Mouse (Mus musculus) kidney, postnatal 14 days (tissue): ENCODE data around the gene Rsph1.

Experiments
- DNase-seq: peaks from one replicate; pipeline ENCODE4 v3.0.0; 2022; ENCODE audit warnings: mixed read lengths

Gene Rsph1

DNA sequence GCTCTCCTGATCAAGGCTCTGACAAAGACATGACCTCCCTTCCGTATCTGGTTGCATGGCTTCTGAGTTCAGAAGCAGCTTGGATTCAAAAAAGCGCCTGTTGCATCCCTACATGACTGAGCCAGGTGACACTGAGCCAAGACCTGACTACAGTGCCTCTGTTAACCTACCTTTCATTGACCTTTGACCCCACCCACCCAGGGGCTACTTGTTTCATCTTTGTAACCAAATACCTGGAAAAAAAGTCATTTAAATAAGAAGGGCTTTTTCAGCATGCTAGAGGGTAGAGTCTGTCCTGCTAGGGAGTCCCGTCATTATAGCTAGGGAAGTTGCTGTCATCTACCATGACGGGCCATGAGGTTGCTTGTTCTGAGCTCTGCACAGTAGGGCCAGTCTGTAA lies 26.2 kb upstream of the Rsph1 start:
- DNase-seq = no peak

DNA sequence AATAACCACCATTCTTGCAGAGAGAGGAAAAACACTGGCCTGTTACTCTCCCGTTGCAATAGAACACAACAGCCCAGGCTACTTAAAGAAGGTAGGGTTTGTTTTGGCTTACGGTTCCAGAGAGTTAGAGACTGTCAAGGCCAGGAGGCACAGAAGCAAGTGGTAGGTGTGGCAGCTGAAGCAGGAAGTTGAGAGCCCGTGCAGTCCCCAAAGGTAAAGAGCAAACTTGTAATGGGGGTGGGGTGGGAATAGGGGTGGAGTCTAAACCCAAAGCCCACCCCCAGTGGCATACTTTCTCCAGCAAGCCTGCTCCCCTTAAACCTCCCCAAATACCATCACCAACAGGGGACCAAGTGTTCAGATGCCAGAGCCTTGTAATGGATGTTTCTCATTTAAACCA lies 23.6 kb upstream of the Rsph1 start:
- DNase-seq = no peak

DNA sequence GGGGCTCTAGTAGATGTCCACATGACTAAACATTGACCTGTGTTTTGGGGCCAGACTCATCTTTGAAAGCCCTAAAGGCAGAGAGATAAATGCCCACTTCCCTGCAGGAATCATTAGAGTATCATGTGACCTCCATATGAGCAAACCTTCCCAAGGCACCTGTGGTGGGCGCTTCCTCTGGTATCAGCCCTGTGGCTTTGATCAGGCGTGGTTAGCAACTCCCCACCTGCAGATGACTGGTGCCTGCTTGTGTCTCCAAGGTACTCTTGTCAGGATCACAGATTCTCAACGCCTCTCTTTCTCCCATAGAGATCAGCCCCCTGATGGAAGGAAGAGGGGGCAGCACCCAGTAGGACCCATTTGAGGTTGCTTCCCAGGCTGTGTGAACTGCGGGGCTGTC lies 22.8 kb upstream of the Rsph1 start:
- DNase-seq = no peak

DNA sequence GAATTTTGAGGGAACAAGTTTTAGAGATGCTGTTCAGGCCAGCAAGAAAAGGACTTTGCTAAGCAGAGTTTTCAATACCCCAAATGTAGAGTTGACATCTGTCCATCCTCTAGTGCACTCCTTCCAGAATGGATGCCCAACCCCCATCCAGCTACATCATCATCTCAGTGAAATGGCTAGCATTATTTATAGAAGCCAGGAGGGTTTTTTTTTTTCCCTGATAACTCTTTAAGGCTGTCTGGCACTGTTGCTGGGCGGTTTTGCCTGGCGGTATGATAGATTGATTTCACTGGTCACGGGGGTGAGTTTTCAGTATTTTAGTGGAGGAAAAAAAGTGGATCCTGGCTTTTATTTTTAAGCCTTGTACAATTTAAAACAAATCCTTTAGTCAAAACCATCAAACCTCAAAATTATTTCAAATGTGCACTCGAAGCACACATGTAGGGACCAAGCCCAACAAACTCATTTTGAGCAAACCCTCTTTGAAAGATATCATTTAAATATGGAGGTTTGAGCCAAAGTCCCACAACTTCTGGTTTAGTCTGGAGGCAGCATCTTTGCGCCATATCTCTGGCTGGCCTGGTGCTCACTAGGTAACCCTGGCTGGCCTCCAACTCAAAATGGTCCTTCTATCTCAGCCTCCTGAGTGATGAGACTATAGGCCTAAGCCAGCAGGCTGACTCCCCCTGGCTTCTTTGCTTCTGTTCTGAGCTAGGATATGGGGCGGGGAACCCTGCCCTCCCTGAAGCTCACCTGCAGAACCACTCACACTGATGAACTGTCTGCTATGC lies 21.4 kb upstream of the Rsph1 start:
- no peak for DNase-seq

DNA sequence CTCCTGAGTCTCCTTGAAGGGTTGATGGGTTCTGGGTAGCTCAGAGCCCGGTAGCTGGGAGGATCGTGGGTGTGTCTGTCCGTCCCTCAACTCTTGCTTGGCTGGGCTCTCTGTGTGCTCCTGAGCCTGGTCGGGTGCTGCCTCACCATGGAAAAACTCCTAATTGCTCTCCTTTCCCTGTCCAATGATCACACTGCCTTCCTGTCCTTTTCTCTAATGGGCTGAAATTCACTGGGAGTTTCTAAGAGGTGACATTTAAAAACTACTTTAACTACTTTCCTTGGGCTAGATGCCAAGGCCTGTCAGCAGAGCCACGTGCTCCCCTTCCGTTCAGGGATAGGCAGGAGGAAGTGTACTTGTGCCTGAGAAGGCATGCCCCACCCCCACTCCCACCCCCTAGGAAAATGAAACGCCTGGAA lies 20.3 kb upstream of the Rsph1 start:
- DNase-seq = peak; percentile 84

DNA sequence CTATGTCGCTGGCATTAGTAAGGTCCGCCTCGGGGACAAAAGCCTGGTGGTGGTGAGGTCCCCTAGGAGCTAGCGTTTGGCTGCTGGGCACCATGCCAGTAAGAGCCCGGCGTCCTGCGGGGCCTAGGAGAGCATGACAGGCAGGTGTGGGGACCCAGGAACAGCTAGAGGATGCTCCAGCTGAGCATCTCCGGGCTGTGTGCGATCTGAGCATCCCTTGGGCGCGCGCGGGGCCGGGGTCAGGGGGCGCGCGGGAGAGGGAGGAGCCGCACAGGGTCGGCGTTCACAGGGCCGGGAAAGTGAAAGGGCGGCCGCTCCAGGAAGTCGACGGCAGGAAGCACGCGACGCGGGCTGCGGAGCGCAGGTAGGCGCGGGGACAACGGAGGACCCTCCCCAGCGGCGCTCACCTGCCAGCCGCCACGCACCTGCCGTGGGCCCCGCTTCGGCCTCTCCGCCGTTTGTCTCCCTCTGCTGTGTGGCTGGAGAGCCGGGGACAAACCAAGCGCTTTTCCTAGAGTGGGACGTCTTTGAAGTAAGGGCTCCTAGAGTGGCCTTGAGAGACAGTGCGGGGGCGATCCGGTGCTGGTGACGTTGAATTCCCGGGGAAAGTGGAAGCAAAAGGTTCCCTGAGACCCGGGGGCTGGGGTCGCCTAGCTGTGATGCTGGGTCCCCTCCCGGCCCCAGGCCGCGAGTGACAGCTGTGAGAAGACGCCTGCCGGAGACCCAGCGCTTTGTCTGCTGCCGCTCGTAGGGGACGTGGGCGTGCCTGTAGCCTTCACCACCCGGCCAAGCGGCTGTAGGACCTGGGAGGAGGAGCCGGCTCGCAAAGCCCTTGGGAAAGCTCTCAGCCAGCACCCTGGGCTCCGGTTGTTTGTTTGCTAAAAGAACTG lies 19.0 kb upstream of the Rsph1 start:
- peak; percentile 89 for DNase-seq

DNA sequence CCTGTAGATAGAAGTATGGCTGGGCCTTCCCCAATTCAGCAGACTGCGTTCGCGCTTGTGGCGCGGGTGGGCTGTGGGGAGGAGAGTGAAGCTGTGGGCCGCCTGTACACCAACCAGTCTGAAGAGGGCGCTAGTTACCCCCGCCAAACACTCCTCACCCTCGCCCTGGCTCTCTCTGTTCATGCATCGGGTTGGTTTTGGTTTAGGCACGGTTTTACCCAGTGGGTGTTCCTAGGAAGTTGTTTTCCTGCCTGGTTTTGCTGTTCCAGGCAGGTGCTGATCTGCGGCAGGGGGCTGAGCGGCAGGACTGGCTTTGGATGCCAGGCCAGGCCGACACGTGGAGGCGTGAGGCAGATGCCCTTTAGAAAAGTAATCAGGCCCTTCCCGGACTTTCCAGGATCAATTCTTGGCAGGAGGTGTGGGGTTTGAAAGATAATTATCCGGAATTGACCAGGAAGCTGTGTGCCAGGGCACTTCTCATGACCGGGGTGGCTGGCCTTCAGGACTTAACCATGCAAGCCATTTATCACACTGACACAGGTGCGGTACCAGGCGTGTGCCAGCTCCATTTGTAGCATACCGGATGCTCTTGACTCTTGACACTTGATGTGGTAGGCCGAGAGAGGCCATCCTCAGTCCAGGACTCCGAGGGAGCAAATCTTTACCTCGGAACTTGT lies 18.2 kb upstream of the Rsph1 start:
- DNase-seq = no peak

DNA sequence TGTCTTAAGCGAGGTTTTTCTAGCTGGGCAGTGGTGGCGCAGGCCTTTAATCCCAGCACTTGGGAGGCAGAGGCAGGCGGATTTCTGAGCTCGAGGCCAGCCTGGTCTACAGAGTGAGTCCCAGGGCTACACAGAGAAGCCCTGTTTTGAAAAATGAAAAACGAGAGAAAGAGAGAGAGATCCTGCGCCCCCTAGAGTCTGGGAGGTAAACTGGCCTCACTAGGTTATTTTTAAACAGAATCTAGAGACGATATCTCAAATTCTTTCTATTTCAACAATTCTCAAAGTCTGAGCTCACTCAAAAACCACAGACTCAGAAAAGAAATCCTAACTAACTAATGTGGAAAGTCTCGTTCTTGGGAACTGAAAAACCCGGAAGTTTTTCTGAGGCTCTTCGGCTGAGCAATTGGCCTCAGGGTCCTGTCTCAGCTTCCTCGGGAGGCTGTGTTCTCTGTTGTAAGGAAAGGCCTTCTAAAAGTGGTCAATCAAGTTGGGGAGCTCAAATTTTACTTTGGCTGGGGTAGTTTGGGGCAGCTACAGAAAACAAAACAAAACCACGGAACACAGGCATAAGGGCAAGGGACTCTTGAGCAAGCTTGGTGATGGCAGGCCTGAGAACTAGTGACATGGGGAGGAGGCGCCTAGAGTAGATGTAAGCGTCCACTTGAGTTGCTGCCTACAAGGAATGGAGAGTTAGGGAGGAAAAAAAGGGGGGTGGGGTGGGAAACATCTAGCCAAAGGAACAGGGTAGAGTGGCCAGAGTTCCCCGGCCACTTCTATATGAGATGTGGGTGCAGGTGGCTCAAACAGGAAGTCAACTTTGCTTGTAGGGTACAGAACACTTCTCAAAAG lies 17.4 kb upstream of the Rsph1 start:
- DNase-seq = no peak

DNA sequence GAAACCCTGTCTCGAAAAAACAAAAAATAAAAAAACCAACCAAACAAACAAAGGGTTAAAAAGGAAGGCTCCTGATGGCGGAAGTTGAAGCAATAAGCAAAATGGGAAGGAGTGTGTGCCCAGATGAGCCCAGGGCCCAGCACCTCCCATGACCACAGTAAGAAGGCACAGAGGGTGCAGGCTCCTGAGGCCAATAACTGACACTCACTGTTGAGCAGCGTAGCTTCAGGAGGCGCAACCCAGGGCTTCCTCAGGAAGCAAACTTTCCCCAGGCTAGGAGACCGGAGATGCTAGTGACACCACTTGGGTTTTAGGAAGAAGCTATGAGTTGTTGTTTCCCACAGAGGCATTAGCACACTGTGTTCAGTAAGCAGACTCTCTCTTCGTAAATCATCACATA lies 13.7 kb upstream of the Rsph1 start:
- DNase-seq = peak; percentile 56

DNA sequence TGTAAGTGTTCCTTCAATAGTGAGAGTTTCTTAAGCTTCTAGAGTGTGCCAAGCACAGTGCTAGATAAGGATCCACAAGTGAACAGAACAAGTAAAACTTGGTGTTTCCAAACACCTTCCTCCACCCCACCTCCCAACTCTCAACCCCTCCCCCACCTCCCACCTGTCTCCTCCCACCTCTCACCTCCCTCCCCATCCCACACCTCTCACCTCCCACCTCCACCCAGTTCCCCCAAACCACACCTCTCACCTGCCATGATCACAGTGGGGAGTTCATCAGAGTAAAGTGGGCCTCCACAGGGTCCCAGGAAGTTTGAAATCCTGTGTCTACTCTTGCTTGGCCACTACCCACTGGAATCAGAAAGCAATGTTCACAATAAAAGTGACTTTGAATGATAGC lies 13.1 kb upstream of the Rsph1 start:
- no peak for DNase-seq

DNA sequence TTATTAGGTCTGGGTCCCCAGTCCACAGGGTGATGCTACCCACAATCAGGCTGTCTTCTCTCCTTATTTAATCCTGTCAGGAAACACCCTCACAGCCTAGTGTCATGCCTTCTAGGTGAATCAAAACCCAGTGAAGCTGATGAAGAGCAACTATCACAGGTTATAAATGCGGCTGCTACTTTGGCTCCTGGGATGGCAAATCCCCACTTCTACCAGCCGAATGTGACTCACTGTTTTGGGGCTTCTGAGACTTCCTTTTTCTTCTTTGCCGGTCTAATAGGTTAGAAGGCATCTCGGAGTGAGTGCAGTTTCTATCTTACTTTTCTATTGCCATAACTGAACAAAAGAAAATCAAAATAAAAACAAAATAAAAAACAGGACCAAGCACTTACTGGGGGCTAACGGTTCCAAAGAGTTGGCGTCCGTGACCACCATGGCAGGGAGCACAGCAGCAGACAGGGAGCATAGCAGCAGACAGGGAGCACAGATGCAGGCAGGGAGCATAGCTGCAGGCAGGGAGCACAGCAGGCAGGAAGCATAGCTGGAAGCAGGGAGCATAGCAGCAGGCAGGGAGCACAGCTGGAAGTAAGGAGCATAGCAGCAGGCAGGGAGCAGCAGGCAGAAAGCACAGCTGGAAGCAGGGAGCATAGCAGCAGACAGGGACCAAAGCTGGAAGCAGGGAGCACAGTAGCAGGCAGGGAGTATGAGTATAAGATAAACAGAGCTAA lies 12.0 kb upstream of the Rsph1 start:
- DNase-seq = no peak

DNA sequence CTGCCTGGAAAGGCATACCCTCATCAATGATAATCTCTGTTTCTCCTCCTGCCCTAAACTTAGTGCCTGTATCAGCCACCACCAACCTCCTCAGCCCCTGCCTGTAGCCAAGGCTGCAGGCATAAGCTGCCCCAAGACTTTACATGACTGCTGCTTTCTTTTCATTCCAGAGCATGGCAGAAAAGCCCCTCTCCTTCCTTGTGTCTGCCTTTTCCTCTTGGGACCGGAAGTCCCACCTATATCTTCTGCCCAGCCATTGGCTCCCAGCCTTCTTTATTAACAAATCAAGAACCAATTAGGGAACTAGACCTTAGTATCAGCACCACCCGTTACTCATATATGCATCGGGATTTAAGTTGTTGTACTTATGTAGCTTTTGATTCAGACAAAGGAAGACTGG lies 10.0 kb upstream of the Rsph1 start:
- no peak for DNase-seq

DNA sequence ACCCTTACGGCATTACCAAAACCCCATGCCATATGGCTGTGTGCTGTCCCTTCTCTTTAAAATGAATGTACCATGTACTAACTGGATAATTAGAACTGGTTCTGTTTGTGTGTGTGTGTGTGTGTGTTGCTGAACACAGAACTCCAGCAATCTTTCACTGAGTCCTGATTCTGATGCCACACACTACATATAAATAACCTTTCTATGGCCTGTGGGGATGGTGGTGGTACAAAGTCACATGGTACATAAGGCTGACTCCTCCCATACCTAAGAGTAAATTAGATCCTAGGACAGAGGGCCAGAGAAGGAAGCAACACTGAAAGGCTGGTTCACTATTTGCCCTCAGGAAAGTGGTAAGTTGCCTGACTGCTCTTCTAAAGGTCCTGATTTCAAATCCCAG lies 9.3 kb upstream of the Rsph1 start, which contains the start of gene Slc37a1:
Gene Slc37a1, plus strand, starts transcription at position 301 of the 400 bp plus-strand sequence.
- DNase-seq = no peak

DNA sequence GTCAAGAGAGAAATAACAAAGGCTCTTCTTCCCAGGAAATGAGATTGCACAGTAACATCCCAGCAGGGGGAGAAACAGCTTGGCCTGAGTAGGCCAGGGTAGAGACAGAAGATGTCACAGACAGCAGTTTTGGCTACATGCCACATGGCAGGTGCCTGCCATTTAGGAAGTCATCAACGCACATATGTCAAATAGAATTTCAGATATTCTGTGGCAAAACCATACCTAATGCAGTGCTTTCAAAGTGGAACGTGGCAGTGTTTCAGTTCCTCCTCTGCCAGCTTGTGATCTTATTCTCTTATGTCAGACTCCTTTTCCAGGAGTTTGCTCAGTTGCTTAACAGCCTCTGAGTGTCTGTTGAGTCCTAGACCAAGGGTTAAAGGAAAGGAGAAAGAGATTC lies 8.7 kb upstream of the Rsph1 start:
- DNase-seq = no peak

DNA sequence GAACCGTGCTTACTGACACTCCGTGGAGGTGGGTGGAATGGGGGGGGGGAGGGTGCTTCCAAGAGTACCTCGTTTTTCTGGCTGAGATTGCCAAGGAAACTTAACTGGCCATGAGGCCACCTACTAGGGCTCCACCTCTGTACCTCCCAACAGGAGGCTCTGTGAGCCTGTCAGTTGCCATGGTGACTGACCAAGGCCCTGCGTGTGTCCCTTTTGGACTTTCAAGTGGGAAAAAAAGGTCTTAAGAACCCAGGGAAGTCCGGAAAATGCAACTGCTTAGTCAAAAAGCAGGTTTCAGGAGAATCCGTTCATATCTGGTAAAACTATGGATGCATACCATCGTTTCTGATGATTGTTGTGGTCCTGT lies 5.5 kb upstream of the Rsph1 start:
- no peak for DNase-seq

DNA sequence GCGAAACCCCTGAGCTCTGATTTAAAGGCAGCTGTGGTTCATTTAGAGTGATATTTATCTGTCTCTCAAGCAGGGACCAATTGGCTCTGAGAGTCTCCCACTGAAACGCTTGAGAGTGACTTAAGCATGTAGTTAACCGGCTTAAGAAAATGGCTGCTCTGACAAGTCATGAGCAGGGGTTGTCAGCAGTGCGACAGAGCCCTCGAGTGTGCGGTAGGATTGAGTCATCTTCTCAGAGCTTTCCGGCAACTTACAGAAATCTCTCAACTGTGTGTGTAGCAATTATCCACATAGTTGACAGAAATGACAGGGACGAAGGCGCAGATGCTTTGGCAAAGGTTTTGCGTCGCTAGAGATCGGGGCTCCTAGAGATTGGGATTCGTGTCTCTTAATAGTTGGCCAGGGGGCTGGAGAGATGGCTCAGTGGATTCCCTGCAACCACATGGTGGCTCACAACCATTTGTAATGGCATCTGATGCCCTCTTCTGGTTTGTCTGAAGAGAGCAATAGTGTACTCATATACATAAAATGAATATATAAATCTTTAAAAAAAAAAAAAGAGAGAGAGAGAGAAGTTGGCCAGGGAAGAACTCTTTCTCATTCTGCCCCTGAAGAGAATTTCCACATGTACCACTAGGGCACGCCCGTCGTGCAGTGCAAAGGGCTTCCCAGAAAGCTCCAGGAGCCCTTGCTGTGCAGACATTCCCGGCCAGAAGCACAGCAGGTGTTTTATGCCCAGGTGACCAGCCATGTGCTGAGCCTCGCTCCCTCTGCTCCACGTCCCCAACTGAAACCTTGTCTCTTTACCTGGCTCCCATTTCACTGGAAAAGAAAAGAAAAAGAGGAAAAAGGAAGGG lies 4.9 kb upstream of the Rsph1 start:
- no peak for DNase-seq

DNA sequence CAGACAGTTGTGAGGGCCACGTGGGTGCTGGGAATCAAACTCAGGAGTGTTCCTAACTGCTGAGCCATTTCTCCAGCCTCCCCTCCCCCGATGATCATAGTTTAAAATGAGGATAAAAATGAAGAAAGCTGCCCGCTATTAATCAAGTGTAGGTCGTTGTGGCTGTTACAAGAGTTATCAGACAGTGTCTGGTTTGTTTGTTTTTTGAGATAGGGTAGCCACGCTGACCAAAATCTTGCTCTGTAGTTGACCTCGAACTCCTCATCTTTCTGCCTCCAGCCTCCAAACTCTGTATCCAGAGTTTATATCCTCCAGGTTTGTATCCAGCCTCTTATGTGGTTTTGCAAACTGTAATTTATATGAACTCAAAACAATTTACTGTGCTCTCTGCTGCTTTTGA lies 3.1 kb upstream of the Rsph1 start:
- no peak for DNase-seq

DNA sequence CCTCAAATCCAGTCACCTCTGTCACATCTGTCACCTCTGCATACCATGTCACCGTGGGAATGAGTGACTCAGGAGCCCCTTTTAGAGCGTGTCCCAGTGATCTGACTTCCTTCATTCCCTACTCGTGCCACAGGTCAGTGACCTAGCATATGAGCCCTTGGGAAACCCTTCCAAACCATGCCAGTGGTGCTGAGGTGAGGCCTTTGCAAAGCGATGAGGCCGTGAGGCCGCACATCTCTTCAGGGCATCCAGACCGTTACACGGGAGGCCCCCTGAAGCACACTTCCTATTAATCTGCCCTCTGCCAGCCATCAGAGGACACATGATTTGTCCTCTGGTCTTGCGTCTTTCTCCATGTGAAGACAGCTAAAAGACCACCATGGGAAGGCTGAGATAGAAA lies 2.4 kb upstream of the Rsph1 start:
- DNase-seq = no peak

DNA sequence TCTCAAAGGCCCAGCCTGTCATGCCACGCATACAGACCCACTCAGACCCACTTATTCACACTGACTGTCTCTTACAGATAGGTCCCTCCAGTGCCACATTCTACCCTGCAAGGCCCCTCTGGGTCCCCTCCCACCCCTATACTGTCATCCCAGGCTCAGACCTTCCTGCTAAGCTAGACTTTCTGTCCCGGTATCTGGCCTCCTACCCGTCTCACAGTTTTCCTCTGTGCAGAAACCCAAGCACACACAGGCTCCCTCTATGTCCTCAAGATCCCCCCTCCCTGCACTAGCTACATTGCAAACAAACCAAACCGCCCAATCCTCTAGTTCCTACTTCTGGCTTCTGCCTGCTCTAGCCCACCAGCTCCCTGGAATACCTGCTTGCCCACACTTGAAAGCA lies 748 bp upstream of the Rsph1 start:
- DNase-seq = no peak

DNA sequence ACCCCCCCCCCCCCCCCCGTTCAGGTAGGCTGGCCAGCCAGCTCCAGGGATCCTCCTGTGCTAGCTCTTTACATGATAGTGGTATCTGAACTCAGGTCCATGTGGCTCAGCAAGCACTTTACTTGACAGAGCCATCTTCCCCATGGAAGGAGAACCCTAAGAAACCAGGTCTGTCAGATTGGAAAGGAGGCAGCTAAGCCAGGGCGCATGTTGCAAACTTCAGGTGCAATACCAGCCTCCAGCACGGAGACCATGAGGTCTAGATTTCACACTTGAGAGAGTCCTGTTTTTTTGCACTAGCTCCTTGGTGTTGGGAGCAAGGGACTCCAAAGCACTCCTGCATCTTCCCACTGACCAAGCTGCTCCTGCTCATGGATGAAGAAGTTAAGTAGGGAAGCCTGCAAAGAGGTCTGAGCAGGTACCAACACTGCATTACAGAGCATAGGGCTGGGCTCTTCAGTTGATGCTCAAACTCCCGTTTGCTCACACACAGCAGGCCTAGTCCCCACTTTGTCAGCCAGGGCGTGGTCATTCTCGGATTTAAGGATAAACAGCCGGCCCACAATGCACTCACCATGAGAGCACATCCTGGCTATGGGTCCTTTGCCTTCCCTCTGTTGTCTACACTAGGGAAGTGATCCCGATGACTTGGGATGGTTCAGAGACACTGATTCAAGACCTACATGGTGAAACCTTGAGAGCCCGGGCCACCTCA lies 819 bp downstream of the Rsph1 start:
- DNase-seq = no peak
